Mouse (Mus musculus) retina, postnatal 1 day (tissue): ENCODE measurements around the gene Ifitm3.
"Not testable (repeated sequence)": the region's sequence is repeated elsewhere in the genome, so short reads cannot be mapped to it uniquely, and the experiment has no call there.

ENCODE experiments used
- DNase-seq: peaks from one replicate; pipeline ENCODE4 v3.0.0-alpha.2; 2012

Ifitm3 gene

DNA sequence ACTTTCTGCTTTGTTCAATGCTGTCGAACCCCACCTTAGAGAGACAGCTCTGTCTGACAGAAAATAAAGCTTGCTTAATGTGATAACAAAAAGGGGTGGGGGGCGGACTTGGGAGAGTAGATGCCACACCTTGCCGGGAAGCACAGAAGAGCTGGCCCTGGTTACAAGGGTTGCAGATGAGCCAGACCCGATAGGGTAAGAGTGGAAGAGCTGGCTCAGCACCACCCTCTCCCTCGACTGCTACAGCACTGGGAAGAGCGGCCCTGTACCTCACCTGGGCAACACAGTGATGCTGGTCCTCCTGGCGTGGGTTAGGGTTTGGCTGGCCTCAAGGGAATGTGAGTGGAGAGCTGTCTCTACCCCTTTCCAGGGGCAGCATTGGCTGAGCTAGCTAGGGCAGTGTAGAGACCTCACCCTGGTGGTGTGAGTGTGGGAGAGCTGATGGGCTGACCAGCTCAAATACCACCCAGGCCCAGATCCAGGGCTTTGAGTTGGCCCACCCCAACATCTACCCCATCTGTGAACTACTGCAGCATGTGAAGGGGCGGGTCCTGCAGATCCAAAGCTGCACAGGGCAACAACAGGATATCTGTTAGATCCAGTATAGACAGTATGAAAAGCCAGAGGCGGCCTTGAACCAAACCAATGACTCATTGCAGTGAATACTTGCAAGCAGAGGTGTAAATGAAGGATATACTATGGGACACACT is 22.0 kb upstream of the Ifitm3 start:
- DNase-seq: no peak

DNA sequence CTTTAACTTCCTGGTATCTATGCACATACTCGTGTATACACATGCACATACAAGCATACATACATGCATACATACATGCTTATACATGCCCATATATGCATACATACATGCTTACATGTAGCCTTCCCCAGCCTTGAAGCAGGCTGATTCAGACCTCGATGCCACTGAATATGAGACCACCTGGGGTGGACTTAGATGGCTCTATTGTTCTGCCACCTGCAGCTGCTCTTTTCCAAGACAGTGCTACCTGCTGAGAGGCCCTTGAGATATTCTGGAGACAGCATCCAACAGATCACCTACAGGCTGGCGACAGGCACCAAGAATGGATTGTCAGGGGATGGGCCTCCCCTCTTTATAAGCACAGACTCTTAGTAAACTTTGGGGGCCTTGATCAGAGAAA is 19.8 kb upstream of the Ifitm3 start:
- DNase-seq: no peak

DNA sequence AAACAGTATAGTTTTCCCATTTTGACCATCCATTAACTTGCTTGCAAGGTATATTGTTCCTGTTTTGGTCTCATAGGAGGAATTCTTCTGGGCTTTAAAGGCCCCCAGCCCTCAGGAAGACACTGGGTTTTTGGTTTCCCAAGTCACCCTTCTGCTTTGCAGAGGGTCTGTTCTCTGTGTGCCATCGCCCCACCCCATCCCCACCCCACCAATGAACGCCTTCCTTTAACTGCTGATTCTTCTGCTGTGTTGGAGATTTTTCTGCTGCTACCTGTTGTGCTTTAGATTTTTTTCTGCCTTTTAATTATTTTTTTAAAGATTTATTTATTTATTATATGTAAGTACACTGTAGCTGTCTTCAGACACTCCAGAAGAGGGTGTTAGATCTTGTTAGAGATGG is 18.3 kb upstream of the Ifitm3 start, which contains the start of gene Gm17387:
Gm17387 (plus strand) TSS at position 301 of the 400 bp plus-strand sequence.
- no peak for DNase-seq

DNA sequence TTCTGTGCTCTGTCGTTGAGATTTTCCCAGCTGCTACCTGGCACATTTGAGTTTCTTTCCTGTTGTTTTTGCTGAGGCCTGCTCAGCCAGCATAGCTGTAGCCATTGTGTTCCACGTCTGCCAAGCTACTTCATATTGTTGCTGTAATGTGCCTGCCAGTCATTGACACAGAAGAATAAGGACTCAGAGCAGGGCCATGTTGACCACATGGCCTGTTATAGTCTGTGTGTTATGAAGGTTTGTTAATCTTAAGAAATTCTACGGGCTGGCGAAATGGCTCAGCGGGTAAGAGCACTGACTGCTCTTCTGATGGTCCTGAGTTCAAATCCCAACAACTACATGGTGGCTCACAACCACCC is 16.1 kb upstream of the Ifitm3 start:
- no peak for DNase-seq

DNA sequence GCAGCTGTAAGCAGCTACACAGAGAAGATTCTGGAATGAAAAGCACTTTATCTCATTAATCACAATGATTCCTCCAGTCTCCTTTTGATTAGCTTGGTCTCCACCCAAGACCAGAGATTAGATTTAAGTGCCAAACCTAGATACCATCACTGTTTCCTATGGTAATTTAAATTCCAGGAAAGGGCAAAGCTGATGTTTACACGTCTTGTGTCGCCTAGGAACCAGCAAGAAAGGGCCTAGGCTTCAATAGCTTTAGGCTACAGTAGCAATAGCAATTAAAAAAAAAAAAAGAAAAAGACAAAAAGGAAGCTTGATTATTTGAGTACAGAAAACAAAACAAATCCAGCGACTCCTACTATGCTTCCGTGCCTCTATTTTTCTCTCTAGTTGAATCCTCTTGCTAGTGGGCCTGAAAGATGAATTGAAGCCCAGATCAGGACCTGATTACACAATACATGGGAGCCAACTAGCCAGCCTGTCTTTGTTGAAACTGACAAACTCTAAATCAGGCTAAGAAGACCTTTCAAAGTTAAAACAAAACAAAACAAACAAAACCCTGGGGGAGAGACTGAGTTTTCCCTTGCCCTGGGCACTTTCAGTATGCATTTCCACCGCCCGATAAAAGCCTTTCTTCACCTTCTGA is 15.6 kb upstream of the Ifitm3 start:
- no peak for DNase-seq

DNA sequence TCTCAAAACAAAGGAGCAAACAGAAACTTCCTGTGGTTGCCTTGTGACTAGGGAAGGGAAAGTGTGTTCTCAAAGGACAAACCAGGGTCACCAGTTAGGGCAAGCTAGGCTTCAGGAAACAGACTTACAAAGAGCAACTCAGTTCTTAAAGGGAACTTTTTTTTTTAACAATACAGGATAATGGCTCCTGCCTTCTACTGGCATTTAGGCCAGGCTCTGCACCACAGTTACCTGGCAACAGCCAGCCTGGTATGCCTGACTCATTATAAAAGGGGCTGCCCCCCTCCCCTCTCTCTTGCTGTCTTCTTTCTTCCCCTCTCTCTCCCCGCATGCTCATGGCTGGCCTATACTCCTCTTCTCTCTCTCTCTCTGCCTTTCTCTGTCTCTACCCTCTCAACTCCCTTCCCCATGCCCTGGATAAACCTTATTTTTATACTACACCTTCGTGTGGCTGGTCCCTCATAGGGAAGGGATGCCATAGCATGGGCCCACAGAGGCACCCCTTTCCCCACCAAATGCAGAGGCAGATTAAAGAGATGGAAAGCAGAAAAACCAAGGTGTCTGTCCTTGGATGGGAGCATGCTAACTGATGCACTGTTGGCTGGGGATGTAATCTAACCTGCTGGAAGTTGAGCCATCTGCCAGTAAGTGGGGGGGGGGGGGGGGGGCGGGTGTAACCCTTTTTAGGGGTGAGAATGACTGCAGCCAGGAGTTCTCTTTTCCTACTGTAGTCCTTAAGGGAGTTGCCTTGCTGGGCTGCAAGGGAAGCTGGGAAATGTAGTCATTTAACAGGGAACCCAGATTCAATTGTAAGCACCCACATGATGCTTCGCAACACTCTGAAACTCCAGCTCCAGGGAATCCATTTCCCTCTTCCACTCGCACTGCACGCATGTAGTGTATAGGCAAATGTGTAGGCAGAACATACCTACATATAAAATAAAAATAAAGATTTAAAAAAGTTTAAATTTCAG is 14.6 kb upstream of the Ifitm3 start:
- DNase-seq: peak; percentile 47

DNA sequence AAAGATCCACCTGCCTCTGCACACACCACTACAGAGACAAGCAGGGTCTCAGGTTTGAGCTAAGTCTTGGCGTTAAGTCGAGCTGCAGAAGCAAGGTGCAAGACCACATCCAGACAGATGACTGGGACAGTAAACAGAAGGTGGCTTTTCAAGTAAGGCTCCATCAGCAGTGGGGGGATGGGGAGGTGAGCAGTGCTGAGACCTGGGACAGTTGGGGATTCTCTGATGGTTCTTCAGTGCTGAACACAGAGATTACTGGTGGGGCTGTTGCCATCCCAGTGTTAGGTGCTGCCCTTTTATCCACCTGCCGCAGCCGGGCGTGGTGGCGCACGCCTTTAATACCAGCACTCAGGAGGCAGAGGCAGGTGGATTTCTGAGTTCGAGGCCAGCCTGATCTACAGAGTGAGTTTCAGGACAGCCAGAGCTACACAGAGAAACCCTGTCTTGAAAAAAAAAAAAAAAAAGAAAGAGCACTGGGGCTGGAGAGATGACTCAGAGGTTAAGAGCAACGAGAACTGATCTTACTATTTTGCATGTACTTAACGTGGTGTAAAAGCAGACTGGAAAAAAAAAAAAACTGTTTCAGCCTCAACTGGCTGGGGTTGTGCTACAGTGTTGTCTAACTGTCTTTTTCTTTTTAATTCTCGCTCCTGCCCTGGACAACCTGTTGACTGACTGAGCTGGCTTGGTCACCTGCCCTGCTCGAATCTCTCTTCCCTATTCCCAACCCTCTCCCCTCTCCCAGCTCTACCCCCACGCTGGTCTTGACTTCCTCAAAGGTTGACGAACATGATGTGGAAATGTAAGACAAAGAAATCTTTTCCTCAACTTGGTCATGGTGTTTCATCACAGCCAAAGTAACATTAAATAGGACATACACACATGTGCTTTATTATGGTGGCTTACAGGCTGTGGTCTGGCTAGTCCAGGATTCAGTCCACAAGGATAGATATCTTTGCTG is 11.2 kb upstream of the Ifitm3 start:
- no peak for DNase-seq

DNA sequence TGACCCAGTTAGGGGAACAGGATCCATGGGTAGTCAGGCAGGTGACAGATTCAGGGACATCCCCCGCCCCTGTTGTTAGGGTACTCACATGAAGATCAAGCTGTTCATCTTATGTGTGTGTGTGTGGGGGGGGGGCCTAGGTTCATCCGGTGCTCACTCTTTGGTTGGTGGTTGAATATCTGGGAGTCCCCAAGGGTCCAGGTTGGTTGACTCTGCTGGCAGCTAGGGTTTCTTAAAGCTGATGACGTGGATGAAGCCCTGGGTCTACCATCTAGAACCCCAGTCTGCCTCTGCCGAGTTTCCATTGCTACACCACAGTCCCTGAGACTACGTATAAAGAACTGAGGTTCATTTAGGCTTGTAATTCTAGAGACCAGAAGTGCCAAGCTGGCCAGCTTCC is 8.5 kb upstream of the Ifitm3 start:
- no peak for DNase-seq

DNA sequence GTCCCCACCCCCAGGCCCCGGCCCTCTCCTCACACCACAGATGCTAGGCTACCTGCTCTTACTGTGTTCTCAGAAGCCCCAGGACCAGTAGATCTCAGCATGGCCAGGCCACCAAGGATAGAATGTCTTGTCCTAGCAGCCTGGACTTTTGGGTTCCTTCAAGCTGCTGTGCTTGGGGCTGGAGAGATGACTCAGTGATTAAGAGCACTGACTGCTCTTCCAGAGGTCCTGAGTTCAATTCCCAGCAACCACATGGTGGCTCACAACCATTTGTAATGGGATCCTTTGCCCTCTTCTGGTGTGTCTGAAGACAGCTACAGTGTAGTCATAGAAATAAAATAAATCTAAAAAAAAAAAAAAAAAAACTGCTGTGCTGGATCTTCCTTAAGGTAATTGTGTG is 7.3 kb upstream of the Ifitm3 start, which contains the start of gene Ifitm6:
Ifitm6 (minus strand) TSS at position 101 of the 400 bp plus-strand sequence.
- not testable (repeated sequence) for DNase-seq

DNA sequence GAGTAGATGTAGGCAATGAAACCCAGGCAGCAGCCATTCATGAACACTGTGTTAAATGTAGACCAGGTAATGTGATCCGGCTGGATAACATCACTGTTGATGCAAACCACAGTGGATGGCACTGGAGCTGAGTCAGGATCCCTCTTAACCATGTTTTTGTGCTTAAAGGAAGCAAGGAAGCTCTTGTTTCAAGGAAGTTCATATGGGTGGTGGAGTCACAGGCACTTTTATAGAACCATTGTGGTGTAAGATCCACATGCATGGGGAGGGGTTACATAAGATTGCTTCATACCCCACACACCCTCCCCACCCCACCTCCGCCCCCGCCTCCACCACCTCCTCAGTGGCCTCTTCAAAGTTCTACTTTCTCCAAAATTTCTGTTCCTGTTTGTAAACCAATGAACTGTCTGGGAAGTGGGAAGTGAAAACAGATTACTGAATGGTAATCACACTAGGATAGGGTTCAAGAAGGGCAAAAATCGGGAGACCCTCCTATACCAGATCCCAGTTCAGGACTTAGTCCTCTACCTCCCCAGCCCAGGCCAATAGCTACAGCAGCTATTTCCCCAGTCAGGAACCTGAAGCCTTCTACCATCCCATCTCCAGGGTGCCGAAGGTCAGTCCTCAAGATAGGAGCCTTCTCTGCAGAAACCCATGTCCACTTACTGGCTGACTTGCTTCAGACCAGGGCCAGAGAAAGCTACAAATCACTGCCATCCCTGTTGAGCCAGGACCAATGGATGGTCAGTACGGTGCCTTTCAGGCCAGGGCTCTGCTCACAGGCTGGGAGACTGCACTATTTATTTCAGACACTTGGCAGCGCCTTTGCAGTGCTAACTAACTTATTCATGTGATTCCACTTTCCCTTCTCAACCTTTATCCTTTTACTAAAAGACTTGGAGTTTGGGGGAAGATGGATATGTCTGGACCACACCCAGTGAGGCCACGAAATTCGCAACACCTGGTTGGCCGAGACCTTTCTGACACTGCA is 6.4 kb upstream of the Ifitm3 start:
- no peak for DNase-seq

DNA sequence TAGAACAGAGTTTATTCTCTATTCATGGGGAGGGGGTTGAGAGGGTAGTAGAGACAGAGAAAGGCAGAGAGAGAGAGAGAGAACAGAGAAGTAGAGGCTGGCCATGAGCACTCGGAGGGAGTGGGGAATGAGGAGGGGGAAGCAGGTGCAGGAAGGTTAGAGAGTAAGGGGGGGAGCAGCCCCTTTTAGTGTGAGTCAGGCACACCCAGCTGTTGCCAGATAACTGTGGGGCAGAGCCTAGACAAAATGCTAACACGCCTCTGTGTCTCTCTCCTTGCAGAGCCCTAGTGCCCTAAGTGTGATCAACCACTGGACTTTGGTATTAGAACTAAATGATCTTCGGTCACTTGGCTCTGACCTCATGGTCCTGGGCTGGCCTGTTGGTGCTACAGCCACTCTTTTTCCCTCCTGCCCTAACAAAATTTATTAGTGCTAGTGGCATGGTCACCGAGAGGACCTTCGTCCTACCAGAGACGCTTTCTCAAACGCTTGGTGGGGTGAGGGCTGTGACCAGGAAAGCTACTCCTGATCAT is 734 bp upstream of the Ifitm3 start:
- no peak for DNase-seq

DNA sequence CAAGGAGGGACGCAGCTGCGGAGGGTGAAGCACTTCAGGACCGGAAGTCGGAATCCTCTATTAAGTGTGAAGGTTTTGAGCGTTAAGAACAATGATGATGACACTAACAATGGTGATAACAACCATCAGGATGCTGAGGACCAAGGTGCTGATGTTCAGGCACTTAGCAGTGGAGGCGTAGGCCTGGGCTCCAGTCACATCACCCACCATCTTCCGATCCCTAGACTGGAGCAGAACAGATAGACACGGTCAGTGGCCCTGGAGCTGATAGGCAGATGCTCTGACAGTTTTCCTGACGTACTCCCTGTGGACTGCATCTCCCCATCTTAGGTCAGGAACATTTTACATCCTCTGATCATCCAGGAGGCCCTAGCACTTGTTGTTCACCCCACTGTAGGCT is 905 bp downstream of the Ifitm3 start:
- no peak for DNase-seq

DNA sequence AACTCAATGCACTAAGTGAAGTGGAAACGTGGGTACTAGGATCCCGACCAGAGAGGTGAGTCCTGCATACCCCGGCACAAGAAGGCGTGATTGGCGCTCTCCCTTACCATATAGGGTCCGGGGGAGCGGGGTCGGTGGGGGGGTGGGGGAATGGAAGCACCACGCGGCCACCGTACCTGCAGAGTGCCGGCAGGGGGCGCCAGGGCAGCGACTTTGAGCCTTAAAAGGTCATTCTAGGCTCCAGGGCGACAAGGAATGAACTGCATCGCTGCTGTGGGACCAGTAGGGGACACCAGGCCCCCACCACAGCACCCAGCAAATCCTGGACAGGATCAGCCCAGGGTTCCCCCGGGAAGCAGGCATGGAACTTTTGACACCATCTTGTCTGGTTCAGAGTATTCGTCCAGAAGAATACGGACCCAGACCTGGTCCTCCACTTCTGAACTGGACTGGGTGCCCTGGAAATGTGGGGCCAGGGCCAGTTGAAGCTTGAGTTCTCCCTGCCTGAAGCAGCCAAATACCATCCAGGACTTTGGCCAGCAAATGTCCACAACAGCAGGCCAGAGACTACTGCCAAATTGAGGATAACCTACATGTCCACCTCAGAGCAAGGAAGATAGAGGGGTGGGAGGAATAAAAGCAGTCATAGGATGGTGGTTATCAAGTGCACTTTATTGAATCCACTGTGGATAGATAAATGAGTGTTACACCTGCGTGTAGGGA is 1.5 kb downstream of the Ifitm3 start:
- peak; percentile 82 for DNase-seq

DNA sequence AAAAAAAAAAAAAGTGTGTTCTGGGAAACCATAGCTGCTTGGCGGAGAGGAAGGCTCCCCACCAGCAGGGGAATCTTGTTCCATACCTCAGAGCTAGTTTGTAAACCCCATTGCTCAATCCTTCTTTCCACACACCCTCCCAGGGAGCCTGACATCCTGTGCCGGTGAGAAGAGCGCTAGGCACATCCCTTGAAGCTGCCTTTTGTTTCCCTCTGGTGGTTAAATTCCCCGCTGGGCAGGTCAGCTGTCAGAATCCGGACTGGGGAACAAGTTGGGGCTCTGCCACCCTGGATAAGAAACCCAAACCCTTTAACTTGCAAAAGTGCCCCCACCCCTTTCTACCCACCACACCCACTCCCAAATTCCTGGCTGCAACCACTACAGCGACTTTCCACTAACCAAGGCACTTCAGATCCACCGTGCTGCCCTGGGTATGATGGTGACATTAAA is 2.2 kb downstream of the Ifitm3 start:
- DNase-seq: peak; percentile 9

DNA sequence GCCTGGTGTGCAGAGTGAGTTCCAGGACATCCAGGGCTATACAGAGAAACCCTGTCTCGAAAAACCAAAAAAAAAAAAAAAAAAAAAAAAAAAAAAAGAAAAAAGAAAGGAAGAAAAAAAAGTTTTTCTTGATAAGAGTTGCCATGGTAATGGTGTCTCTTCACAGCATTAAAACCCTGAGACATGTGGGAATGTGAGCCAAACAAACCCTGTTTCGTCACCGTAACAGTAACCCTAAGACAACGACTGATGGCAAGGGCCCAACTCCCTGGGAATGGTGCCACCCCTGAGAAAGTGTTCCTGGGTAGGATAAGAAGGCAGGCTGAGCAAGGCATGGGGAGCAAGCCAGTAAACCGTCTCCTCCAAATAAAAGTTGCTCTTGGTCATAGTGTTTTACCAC is 3.7 kb downstream of the Ifitm3 start:
- DNase-seq: no peak

DNA sequence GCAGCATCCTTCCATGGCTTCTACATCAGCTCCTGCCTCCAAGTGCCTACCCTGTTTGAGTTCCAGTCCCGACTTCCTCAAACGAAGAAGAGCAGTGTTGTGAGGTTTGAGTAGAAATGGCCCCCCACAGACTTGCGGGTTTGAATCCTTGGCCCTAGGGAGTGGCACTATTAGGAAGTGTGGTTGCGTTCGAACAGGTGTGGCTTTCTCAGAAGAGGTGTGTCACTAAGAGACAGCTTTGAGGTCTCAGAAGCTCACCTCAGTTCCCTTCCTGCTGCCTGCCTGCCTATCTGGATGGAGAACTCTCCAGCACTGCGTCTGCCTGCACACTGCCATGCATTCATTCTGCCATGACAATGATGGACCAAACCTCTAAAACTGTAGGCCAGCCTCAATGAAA is 4.1 kb downstream of the Ifitm3 start:
- no peak for DNase-seq

DNA sequence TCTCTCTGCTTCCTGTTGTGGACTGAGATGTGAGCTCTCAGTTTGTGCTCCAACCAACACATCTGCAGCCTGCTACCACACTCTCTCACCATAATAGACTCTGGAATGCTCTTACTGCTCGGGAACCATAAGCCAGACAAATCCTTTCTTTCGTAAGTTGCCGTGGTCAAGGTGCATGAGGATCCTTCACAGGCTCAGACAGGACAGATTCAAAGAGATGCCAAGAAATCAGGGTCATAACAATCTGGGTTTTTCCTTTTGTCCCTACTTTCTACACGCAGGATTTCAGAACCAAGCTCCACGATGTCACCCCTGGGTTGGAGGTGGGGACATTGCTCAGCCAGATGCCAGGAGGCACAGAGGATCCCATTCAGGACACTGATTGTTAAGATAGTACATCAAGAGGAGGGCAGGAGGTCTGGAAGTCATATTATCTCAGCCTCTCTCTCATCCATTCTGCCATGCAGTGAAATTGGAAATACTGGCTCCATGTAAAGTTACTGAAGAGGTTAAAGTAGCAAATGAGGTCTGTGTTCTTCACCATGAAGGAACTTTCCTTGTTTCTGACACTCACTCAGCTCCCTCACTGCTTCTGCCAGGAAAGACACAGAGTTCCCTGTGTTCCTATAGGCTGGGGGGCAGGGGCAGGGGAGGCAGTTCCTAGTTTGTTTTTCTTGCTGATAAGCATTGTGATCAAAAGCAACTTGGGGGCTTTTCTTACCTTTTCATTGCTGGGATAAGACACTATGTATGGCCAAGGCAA is 7.1 kb downstream of the Ifitm3 start:
- no peak for DNase-seq

DNA sequence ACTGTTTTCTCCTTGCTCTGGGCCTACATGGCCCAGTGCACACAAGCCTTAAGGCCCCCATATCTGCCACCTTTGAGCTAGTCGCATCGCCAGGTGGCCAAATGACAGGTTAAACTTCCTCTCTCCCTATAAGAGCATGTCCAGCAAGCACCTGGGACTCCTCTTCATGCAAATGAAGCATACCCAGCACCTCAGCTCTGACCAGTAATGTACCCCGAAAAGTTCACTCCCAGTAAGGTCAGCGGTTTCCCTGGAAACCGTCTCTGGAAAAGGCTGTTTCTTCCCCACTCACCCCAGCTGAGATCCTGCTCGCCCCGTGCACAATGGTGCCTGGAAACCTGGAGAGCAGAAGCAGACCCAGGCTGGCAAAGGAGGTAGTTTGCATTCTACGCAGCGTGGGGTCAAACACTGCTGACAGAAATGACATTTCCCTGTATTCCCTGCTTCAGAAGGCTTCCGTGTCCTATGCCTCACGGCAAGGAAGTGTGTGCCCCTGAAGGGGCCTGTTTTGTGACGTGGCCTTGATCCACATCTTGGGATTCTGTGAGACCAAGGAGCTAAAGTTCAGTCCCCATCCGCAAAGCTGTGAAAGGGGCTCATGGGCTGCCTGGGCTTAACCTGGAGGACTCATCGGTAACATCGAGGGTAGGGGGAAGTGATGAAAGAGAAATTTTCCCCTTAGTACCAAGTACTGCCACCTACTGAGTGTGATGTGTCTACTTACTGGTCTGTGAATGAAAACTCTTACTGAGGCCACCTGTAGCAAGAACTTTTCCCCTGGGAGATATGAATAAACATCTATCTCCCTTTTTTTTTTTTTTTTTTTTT is 9.5 kb downstream of the Ifitm3 start:
- DNase-seq: no peak
